Mouse (Mus musculus) stomach, postnatal 0 days (tissue): Measurements from ENCODE around the gene Crtap.

Experiments used
- CTCF ChIP-seq: IDR thresholded peaks from 2 replicates; pipeline ENCODE4 v1.5.1; 2016; ENCODE audit warnings: antibody characterized with exemption, low read depth, mild to moderate bottlenecking, moderate library complexity
- EP300 ChIP-seq: optimal IDR thresholded peaks from 2 replicates; pipeline ENCODE3; 2016; ENCODE audit warnings: antibody characterized with exemption

- no peak for TF ChIP-seq CTCF
- no peak for TF ChIP-seq EP300
These were observed 37.8 kb upstream of the Crtap start for GRCm38 (mm10) chr9:114428103-114428834.
